Mouse (Mus musculus): ENCODE measurements at regions not wholly inside any gene's neighbourhood (a gene's known extent, or its start where the extent isn't known, plus 50 kb on each side); places are given as distances from the start of the nearest gene placed in this dataset.

DNA sequence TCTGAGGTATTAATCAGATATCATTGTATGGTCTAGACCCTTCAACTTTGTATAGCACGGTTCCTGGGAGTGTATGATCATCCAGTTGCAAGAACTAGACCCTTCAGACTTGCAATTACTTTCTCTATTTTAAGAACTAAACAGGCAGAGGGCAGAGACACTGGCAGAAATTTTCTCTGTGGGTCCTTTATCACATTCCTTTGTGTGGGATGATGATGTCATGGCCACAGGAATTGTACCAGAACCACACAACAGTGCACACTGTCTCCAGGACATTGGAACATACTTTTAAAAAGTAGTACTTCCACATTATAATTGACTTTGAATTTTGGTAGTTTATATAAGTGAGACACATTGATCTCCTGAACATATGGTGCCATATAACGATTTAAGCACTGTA lies 674.2 kb downstream of the Rfpl4b start:
- no peak for DNase-seq (ENCODE audit: low read depth, low spot score)

DNA sequence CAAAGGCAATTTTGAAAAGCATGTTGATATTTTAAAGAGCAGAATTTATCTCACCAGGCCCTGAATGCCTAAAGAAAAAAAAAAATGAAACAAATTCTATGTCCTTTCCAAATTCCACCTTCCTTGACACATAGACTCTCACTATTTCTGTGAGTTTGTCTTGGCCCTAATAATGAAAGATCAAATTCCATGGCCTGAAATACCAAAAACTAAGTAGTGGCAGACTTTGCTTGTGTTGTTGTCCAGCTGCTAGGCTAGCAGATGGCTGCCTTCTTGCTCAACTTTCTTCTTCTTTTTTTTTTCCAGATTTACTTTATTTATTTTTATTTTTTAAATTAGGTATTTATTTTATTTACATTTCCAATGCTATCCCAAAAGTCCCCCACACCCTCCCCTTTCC lies 682.4 kb downstream of the Rfpl4b start:
- DNase-seq (ENCODE audit: low read depth, low spot score): no peak

DNA sequence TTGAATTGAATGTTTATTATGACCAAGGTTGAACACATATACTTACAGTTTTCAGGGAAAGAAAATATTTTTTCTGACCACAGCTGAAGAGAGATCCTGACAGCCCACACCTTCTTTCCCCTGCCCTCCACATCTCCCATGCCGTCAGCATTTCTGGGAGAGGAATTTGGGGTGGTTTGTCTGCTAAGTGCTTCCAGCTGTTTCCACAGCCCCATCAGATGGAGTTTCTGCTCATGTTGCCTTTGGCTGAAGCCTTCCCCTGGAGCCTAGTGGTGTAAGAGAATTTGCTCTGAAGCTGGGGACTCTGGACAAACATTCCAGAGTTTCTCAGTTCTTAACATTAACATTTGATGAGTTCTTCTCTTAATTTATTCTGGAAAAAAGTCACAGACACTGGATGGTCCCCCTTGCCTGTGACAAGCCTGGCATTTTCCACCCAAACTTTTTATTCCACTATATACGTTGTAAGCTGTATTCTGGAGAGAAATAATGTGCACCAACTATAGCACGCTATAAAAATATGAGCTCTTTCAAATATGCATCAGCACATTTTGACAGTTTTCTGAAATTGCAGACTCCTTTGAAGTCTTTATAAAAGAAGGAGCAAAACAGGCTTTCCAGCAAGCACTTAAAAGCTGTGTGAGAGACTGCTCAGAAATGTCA lies 699.5 kb downstream of the Rfpl4b start:
- no peak for DNase-seq (ENCODE audit: low read depth, low spot score)

DNA sequence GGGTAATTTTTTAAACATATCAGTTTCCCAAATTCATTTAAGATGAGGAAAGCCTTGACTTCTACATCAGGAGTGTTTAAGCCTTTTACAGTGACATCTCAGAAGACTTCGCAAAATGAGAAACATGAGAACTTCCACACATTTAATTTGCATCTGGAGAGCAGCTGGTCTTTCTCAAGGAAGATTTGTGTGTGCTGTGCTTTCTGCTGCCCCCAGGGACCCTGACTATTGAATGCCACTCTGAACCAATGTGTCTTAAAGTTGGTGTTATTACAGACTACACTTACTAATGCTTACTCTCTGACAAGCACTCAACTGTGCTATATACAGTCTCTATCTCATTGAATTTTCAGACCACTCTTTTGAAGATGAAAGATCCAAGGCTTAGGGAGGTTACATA lies 703.0 kb downstream of the Rfpl4b start:
- DNase-seq (ENCODE audit: low read depth, low spot score): no peak

DNA sequence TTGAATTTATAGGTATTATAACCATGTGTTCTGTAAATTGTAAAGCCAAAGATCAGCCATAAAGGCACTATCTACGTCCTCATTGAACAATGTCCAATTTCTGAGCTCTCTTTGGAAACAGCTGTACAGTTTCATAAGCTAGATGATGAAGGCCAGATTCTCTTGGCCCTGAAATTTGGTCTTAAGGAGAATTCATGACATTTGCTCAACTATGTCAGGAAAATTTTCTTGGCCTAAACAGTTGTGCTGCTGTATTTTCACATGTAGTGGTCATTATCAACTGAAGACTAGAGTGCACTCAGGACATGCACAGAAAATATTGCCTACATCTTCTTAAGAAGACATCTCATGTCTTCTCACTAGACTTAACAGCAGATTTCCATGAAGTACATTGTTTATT lies 705.1 kb downstream of the Rfpl4b start:
- no peak for DNase-seq (ENCODE audit: low read depth, low spot score)

DNA sequence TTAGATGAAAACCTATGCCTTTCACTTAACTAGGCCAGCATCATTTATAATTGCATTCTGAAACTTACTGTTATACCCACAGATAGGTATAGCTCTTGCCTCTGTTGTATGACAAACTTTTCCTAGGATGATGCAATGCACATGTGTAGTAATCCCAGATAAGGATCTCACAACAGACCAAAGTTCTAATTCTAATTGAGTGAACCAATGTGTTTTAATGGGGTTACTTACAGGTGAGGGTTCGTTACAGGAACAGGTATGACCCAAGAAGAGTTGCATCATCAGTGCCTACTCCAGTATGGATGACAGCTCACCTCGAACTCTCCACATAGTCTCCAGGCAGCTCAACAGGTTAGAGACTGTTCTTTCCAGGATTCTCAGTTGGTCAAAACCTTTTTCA lies 707.4 kb downstream of the Rfpl4b start:
- DNase-seq (ENCODE audit: low read depth, low spot score): no peak

DNA sequence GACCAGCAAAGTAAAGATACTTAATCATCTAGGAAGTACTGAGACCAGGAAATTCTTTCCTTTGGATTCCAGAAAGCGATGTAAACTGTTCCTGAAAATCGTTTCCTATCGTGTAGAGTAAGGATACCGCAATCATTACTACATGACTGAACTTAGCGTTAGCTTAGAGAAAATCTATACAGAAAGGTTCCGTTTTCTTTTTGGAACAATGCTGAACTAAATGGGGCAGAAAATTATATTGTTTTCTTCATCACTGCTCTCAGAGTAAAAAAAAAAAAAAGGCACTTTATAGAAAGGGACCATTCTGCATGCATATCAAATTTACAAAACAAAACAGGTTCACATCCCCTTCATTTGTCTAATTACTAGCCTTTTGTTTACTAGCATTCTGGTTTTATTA lies 713.0 kb downstream of the Rfpl4b start:
- no peak for DNase-seq (ENCODE audit: low read depth, low spot score)

DNA sequence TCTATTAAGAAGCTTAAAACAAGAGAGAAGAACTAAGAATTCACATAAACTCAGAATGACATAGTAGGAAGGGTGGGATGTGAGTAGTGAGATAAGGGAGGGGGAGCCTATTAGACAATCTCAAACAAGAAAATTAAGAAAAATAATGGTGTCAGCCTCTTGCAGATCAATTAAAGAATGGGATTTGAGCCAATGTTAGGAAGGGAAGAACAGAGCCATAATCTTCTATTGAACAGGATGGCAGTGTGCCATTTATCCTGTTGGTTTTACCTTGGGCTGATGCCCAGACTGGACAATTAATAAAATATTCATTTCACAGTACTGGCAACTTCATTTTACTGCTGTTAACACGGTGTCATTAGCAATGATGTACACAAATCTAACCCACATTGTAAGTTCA lies 718.0 kb downstream of the Rfpl4b start:
- no peak for DNase-seq (ENCODE audit: low read depth, low spot score)

DNA sequence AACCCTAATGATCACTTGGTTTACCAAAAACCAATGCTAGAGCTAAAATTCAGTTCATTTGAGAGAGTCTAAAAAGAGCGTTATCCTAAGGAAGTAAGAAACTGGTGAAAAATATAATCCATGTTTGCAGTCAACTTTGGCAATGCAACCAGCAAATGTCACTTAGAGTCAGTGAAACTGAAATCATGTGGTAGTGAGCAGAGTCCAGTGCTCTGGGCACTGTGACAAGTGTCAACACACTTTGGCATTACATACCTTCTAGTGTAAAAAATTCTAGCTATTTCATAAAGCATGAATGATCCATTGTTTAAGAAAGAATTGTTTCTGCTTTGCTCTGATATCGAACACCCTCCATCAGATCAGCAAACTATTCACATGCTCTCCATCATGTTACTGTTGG lies 743.1 kb downstream of the Rfpl4b start:
- DNase-seq (ENCODE audit: low read depth, low spot score): no peak

DNA sequence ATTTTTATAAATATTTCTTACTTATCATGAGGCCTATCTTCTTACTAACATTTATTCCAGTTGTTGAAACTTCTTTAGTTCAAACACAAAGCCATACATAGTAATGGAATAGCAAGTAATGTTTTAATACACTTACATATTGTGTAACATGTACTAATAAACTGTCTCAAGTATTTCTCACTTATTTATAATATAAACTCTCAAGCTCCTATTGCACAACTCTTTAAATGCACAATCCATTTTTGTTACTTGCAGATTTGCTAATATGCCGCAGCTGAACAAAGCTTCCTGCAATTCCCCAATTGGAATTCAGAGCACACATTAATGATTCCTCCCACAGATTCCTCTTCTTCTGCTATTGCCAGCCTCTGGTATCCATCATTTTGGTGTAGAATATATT lies 749.2 kb downstream of the Rfpl4b start:
- DNase-seq (ENCODE audit: low read depth, low spot score): no peak

DNA sequence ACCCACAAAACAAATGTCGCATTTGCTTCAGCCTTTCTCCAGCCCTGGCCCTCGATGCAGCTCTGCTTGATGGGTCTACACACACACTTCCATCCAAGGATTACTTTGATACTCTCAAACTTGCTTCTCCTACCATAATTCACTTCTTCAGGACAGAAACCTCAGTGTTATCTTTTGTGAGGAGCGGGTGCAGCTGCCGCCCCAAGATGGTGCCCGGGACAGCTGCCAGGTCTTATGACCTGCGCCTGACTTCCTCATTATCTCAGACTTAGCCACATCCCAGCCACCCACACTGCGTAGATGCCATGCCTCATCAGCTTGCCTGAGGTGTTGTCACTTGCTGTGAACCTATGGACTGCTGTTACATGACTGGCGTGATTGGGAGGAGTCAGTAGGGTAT lies 762.5 kb downstream of the Rfpl4b start:
- DNase-seq (ENCODE audit: low read depth, low spot score): no peak

DNA sequence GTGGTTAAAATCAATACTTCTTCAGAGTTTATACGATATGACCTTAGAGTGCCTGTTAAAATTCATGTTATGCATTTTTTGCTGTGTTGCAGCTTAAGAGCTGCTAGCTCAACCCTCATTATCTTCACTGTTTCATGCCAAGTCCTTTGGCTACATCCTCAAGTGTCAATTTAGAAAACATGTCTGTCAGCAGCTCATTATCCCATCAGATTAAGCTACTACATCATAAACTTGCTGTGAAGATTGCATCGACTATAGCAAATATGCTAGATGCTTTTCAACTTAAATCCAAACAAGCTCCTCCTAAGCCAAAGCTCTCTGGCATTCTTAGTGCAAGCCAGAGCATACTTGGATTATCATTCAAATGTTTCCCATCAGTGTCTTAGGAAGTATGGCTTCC lies 811.1 kb downstream of the Rfpl4b start:
- no peak for DNase-seq (ENCODE audit: low read depth, low spot score)

DNA sequence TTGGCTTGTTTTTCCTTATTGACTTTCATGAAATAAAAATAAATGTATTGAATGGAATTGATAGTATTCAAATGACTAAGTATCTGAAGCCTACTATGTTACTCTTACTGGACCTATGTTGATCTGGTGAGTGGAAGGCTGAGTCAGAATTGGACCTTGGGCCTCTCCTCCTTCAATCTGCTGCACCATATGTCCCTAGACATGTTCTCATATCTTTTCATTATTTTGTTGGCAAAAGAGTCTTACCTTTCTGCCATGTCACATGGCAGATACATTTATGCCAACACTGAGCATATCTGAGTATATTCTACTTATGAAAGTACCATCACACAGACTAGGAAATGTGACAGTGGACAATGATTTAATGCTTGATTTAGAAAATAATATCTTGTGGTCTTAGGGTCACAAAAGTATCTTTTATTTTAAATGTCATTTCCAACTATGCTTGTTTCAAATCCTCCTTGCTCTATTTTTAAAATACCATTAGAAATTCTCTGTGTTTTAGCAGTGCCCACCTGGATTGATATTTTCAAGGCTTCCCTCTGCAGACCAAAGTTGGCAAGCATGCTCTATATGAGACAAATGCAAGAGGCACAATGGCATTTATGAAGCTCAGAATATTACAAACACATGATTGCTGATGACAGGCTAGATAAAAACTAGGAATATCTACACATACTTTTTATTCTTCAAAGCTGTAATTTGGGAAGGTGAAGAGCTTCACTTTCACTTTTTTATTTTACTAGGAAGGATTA lies 825.7 kb downstream of the Rfpl4b start:
- DNase-seq (ENCODE audit: low read depth, low spot score): no peak

DNA sequence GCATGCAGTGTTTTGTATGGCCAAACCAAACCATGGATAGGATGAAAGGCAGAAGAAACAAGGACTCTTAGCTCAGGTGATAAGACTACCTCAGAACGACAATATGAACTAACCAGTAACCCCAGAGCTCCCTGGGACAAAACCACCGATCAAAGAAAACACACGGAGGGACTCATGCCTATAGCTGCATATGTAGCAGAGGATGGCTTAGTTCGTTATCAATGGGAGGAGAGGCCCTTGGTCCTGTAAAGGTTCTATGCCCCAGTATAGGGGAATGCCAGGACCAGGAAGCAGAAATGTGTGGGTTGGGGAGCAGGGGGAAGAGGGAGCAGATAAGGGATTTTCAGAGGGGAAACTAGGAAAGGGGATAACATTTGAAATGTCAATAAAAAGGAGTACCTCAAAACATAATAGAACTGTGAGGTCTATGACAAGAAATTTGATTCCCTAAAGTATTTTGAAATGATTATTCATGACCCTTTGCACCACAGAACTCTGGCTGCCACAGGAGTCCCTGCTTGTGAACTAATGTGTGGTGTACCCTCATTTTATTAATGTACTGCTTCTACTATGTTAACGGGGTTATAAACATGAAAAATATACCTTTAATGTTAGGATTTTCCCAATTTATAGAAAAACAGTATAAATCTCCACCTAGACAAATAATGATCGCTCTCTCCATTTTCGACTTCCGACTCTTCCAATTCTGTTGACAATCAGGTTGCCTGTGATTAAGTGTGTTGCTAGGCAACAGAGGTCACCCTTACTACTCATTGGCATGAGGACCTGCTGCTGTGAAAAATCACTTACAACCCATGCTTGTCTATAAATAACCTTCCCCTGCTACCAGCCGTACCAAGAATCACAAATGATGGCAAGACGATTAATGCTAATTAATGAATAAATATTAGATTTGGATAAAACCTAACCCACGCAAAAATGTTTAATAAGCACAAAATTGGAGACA lies 833.0 kb downstream of the Rfpl4b start:
- DNase-seq (ENCODE audit: low read depth, low spot score): no peak

DNA sequence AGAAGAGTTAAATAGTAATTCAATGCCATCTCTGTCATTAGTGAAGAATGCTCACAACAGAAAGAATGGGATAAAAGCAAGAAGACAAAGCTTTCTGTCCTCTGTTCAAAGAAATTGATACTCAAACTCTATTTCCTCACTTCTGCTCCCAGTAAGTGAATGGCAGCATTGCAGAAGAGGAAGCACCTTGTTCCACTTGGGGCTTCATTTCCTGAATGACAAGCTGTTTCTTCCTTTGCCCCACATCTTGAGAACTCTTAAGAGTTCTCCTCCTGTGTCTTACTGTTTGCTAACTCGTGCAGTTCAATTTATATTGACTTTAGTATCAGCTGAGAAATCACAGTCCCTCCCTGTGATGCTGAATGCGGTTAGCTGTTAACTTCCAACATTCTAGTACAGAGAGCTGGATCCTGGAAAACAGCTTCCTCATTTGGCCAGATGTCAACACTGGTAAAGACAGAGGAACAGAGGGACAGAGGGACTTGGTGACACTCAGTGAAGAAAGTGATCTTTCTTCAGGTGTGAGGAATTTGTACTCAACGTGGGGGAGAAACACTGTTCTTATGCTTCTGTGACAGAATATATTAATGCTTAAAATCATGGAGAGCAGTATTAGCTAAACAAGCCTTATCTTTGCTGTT lies 840.3 kb upstream of the Marcks start:
- DNase-seq (ENCODE audit: low read depth, low spot score): no peak

DNA sequence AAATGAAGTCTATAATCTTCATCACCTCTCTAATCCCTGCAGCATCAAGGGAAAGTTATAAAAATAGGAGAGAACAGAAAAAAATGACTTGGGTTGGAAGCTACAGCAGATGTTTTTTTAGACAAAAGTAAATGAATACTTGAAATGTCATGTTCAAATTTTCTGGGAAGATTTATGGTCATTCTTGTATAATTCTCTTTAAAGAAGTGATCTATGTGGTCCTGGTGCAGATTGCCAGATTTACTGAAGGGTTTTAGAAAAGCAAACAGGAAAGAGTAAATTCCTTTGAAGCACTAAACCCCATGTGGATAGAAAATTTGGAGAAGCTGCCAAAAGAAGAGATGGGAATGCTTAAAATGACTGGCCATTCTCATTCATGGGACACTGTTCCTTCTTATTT lies 821.3 kb upstream of the Marcks start:
- DNase-seq (ENCODE audit: low read depth, low spot score): no peak

DNA sequence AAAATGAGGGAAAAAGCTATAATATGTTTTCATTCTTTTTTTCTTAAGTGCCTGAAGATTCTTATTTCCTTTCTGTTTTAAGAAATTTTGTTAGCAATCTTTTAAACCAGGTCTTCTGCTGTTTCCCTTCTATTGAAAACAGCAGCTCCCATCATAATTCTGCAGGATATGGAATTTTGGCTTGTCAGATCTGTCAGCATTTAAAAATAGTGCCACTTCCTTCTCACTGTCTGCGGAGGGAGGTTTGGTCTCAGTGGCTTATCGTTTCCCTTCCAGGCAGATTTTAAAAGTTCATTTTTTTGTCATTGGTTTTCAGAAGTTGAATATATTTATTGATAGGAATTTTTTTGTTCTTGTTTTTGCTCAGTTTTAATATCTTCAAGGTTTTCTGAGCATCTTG lies 776.1 kb upstream of the Marcks start:
- DNase-seq (ENCODE audit: low read depth, low spot score): no peak

DNA sequence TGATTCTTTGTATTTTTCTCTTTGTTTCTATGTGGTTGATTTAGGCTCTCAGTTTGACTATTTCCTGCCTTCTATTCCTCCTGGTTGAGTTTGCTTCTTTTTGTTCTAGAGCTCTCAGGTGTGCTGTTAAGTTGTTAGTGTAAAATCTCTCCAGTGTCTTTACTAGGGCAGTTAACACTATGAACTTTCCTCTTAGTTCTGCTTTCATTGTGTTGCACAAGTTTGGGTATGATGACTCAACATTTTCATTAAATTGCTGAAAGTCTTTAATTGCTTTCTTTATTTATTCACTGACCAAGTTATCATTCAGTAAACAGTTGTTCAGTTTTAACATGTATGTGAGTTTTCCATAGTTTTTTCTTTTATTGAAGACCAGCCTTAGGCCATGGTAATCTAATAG lies 772.9 kb upstream of the Marcks start:
- DNase-seq (ENCODE audit: low read depth, low spot score): no peak

DNA sequence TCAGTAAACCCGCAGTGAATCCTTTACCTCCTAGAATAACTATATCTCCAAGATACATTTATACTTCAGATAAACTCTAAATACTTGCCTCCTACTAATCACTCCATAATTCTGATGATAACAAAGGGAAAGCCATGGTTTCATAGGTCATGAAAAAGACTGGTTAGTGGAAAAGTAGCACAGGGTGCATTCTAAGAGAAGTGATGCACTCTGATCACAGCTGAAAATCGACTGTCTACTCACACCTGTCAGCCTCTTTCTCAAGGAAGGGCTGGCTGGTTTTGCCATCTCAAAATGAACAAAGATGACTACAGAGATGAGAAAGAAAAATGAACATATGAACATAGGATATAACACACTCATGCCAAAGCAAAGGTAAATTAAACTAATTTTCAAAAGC lies 769.6 kb upstream of the Marcks start:
- no peak for DNase-seq (ENCODE audit: low read depth, low spot score)

DNA sequence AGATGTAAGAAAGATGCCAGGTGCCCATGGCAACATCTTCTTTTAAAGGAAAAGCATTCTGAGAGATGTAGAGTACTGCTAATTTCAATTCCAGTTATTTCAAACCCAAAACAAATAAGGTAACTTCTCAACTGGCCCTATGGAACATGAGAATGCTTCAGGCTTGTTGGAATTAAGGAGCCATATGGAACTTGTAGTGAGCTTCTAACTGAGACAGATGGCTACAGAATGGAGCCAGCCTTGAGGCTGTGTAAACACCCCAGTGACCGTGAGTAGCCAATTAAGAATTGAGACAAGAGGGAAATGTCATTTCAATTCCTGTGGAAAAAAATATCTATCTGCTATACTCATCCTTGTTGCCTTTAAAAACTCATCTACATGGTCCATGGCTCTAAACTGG lies 769.0 kb upstream of the Marcks start:
- no peak for DNase-seq (ENCODE audit: low read depth, low spot score)

DNA sequence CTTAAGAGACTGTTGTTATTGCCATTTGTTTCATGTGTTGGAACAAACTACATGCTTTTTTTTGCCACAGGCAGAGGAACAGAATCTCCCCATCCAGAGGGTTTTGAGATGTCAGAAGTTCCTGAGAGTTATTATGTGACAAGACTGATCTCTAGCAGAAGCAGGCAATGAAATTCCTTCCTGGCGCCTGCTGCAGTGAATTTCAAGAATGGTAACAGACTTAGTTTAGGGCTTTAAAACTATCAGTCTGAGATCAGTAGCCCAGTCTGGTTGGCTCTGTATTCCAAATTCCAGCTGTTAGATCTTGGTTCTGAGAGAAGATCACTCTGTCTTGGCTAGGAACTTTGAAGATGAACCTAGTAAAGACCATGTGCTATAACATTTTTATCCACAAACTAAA lies 749.2 kb upstream of the Marcks start:
- DNase-seq (ENCODE audit: low read depth, low spot score): no peak

DNA sequence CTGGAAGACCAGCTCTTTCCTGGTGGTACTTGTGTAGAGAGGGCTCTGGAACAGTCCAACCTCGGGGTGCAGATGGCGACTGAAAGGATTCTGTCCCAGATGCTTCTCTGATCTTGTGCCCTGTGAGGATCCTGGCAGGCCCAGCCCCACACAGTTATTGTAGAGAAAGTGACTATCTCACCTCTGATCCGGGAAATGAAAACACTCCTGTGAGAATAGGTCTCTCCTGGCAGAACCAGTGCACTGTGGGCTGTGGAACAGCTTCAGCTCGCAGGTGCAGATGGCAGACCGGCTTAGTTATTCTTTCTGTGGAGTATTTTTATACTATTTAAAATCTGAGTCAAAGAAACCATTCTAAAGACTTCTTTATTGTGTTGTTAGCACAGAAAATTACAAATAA lies 742.1 kb upstream of the Marcks start:
- DNase-seq (ENCODE audit: low read depth, low spot score): no peak

Data from CD4-positive helper T cell, adult 2 months (primary cell).